ENCODE assay signal across 26 mouse cellular contexts in genomic region chr8:11643123-11643522, GRCm38 (mm10). TPM values are rescaled to one million over a fixed set of nuclear protein-coding genes. Genes with fewer than 3 reads are reported as not detected.
DNase-seq lines count a peak whose midpoint lies in the region; ATAC-seq lines count a peak whose summit lies in the region.
"Had no signal": no experiment of that assay in that cellular context is flagged by ENCODE, and none has a peak within 500 bp of the region (broad histone marks: within the 10 kb centered on the region; RNA-seq: fewer than 3 reads in every experiment).

No protein-coding gene starts in this region.

- 0 out of 2 replicates have a peak, but pooled peaks cover 2% of the 10 kb centered on the region for H3K36me3 ChIP-seq in forebrain, embryonic 14.5 days (ENCODE audit: control insufficient read depth, insufficient read depth, low read length)
- H3K36me3 ChIP-seq in forebrain, embryonic 13.5 days (ENCODE audit: poor library complexity, severe bottlenecking) = peaks cover 12% of the 10 kb centered on the region
- H3K36me3 ChIP-seq: embryonic facial prominence, embryonic 12.5 days; limb, embryonic 15.5 days had no signal

- H3K4me3 ChIP-seq in forebrain, embryonic 14.5 days (ENCODE audit: low read depth, low read length) = no peak overlapping the region
- no peak overlapping the region for H3K4me3 ChIP-seq in forebrain, embryonic 13.5 days
- H3K4me3 ChIP-seq: embryonic facial prominence, embryonic 12.5 days; hindbrain, embryonic 15.5 days; layer of hippocampus, adult 2 months; limb, embryonic 15.5 days; midbrain, embryonic 10.5 days; myocyte; neural tube, embryonic 15.5 days had no signal

- no peaks in the 10 kb centered on the region for H3K4me1 ChIP-seq in forebrain, embryonic 14.5 days (ENCODE audit: control insufficient read depth, insufficient read depth, low read length)
- H3K4me1 ChIP-seq in forebrain, embryonic 13.5 days = peaks cover 7% of the 10 kb centered on the region; the same call in 1 of the 2 replicates
- H3K4me1 ChIP-seq: midbrain, embryonic 10.5 days had no signal

- no peak overlapping the region for H3K4me2 ChIP-seq in forebrain, embryonic 14.5 days (ENCODE audit: low read length)
- no peak overlapping the region for H3K4me2 ChIP-seq in forebrain, embryonic 13.5 days
- H3K4me2 ChIP-seq: embryonic facial prominence, embryonic 12.5 days; hindbrain, embryonic 15.5 days; limb, embryonic 15.5 days; neural tube, embryonic 15.5 days had no signal

- 42% methylated on average over 2 of the region's 2 CpGs for WGBS in forebrain, embryonic 14.5 days
- WGBS in forebrain, embryonic 13.5 days = 68% methylated on average over 2 of the region's 2 CpGs

- ATAC-seq in forebrain, embryonic 14.5 days = no peak
- ATAC-seq in forebrain, embryonic 13.5 days = no peak
- no peak for ATAC-seq in frontal cortex, adult (ENCODE audit: low TSS enrichment)
- ATAC-seq: forebrain, postnatal 0 days had no signal

- DNase-seq in forebrain, embryonic 14.5 days (ENCODE audit: low spot score) = peak; percentile 46
- DNase-seq in kidney, postnatal 4 days = peak; percentile 12 to 28
- DNase-seq in kidney, adult 9 months = no peak
- peak; percentile 12 for DNase-seq in right cerebral cortex, postnatal 4 days
- no peak for DNase-seq in right cerebral cortex, postnatal 10 days (ENCODE audit: low spot score in 2 of 2)
- no peak for DNase-seq in adipocyte (ENCODE audit: low spot score)
- DNase-seq: adrenal gland, postnatal 10 days; cerebellum, adult 18-20 months; forebrain, postnatal 0 days; gastrocnemius, postnatal 10 days; heart, postnatal 14 days; kidney, adult 11 months; lung, postnatal 36 days; thymus, postnatal 25 days had no signal

- H3K9me3 ChIP-seq in forebrain, embryonic 14.5 days (replicated peaks; ENCODE audit: control insufficient read depth, low read length) = 0 out of 2 replicates have a peak, but pooled peaks cover 4% of the 10 kb centered on the region
- no peaks in the 10 kb centered on the region for H3K9me3 ChIP-seq in forebrain, embryonic 13.5 days (replicated peaks)
- H3K9me3 ChIP-seq: embryonic facial prominence, embryonic 12.5 days; limb, embryonic 15.5 days; midbrain, embryonic 10.5 days; neural tube, embryonic 15.5 days had no signal

- no peak overlapping the region for H3K9ac ChIP-seq in forebrain, embryonic 14.5 days (ENCODE audit: low read length)
- no peak overlapping the region for H3K9ac ChIP-seq in forebrain, embryonic 13.5 days
- H3K9ac ChIP-seq: embryonic facial prominence, embryonic 12.5 days; forebrain, postnatal 0 days; hindbrain, embryonic 15.5 days; limb, embryonic 15.5 days; neural tube, embryonic 15.5 days had no signal

- no peaks in the 10 kb centered on the region for H3K27me3 ChIP-seq in forebrain, embryonic 14.5 days (replicated peaks; ENCODE audit: control insufficient read depth, insufficient read depth, low read length)
- no peaks in the 10 kb centered on the region for H3K27me3 ChIP-seq in forebrain, embryonic 13.5 days
- H3K27me3 ChIP-seq: embryonic facial prominence, embryonic 12.5 days; hindbrain, embryonic 15.5 days; limb, embryonic 15.5 days; neural tube, embryonic 15.5 days had no signal

- no peak overlapping the region for H3K27ac ChIP-seq in forebrain, embryonic 14.5 days (ENCODE audit: low read depth, low read length)
- H3K27ac ChIP-seq in forebrain, embryonic 13.5 days = no peak overlapping the region
- H3K27ac ChIP-seq: embryonic facial prominence, embryonic 12.5 days; hindbrain, embryonic 15.5 days; layer of hippocampus, adult 2 months; limb, embryonic 15.5 days; midbrain, embryonic 10.5 days; neural tube, embryonic 15.5 days had no signal

RNA-seq across cellular contexts. Expression of gene Ankrd10, which starts 7.6 kb away (rescaled TPM):
- polyA plus RNA-seq in forebrain, embryonic 14.5 days (2014; fragmentation: Nextera tagmentation; extraction: Ambion mirVana) = 98.8 and 118 TPM in 2 replicates
- 113 and 117 TPM in 2 replicates for polyA plus RNA-seq in forebrain, embryonic 13.5 days (2015; fragmentation: Nextera tagmentation; extraction: Ambion mirVana)

RNA-seq across cellular contexts. Expression of gene 1700016D06Rik, which starts 57.7 kb away (rescaled TPM):
- not detected in 2 replicates for polyA plus RNA-seq in forebrain, embryonic 14.5 days (2014; fragmentation: Nextera tagmentation; extraction: Ambion mirVana)
- polyA plus RNA-seq in forebrain, embryonic 13.5 days (2015; fragmentation: Nextera tagmentation; extraction: Ambion mirVana) = not detected in 2 replicates
- polyA plus RNA-seq: cortical plate, adult 2 months; embryonic facial prominence, embryonic 12.5 days; hindbrain, embryonic 15.5 days; limb, embryonic 15.5 days; liver, embryonic 16.5 days; neural tube, embryonic 15.5 days; stomach, embryonic 16.5 days had no signal

Comparison
In these comparisons a context has a peak if more than half of its experiments do, and no peak if none do; other contexts are left out.
1. DNase-seq: peak in forebrain, embryonic 14.5 days (single experiment), kidney, postnatal 4 days (2 of 2) and right cerebral cortex, postnatal 4 days (single experiment); none in kidney, adult 9 months (single experiment), right cerebral cortex, postnatal 10 days (0 of 2) and adipocyte (single experiment).